Mouse (Mus musculus) cerebellum, adult 2 months (tissue): Measurements from ENCODE around the gene Ssx2ip.

ENCODE experiments used
- CTCF ChIP-seq: fragments of 200-500 bp; IDR thresholded peaks from 2 replicates; pipeline ENCODE4 v1.5.1; 2011; ENCODE audit warnings: low read depth, mild to moderate bottlenecking, control low read depth, low read length, moderate library complexity, borderline replicate concordance; ENCODE audit not compliant: insufficient read depth
- POLR2A ChIP-seq: fragments of 200-500 bp; IDR thresholded peaks from 2 replicates; pipeline ENCODE4 v1.6.1; 2011; ENCODE audit warnings: low read length, control low read depth, borderline replicate concordance; ENCODE audit not compliant: insufficient read depth

DNA sequence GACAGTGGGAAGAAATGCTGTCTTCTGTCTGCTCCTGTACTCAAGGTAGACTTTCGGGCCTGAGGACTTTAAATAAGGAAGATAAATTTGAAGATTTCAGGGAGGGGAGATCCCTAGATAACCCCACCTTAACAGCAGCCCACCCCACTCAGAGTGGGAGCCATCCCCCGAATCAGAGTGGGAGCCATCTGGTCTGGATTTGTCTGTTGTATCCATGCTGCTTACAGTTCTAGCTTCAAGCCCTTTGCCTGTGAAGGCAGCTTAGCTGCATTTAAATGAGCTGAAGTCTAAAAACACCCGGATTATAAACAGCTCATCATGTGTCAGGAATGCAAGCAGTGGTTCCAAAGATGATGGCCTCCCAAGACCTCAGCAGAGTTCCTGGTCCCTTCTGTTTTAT, 17.6 kb upstream of the Ssx2ip start:
- TF ChIP-seq POLR2A (no peak), CTCF (no peak)
